Comparison of ENCODE assay signal across 22 mouse cellular contexts in the genomic region with DNA sequence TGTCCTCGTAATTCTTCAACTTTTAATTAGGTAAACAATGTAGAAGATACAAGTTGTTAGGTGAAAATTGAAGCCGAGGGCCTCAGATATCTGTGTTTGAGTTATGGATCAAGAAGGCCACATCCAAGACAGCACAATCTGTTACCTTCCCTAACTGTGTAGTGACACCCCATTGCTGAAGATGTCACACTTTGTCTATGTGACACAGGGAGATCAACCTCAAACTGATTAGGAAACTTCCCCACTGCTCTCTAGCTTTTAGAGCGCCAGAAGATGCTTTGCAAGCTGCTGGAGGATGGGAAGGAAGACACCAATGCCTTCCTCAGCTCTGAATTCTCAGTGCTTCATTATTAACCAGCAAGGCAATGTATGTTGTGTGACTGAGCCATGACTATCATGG.
"Had no signal": no experiment of that assay in that cellular context is flagged by ENCODE, and none has a peak within 500 bp of the region (broad histone marks: within the 10 kb centered on the region; RNA-seq: fewer than 3 reads in every experiment).

No protein-coding gene starts in this region.

- ATAC-seq: lung, postnatal 0 days; midbrain, embryonic 13.5 days; midbrain, embryonic 15.5 days had no signal

- H3K9me3 ChIP-seq: lung, embryonic 15.5 days; megakaryocyte, embryonic 14.5 days; midbrain, embryonic 13.5 days; midbrain, embryonic 15.5 days; neural tube, embryonic 13.5 days; neural tube, embryonic 15.5 days had no signal

- DNase-seq: lung, adult 2 months; lung, postnatal 14 days; lung, postnatal 36 days; retina, postnatal 1 day; right cerebral cortex, adult 18-20 months; right cerebral cortex, postnatal 25 days; right cerebral cortex, postnatal 4 days; spleen, adult 18-20 months; thymus, adult 18-20 months; thymus, postnatal 14 days; thymus, postnatal 36 days had no signal

- H3K4me2 ChIP-seq: lung, embryonic 15.5 days; midbrain, embryonic 11.5 days; midbrain, embryonic 13.5 days; midbrain, embryonic 15.5 days; neural tube, embryonic 13.5 days; neural tube, embryonic 15.5 days had no signal

- H3K27ac ChIP-seq: liver, embryonic 14.5 days; lung, embryonic 15.5 days; macrophage; midbrain, embryonic 13.5 days; midbrain, embryonic 15.5 days; neural tube, embryonic 13.5 days; neural tube, embryonic 15.5 days had no signal

- H3K36me3 ChIP-seq: lung, embryonic 15.5 days; midbrain, embryonic 13.5 days; midbrain, embryonic 15.5 days; neural tube, embryonic 13.5 days; neural tube, embryonic 15.5 days had no signal

- H3K4me1 ChIP-seq: lung, embryonic 15.5 days; midbrain, embryonic 13.5 days; midbrain, embryonic 15.5 days; neural tube, embryonic 13.5 days; neural tube, embryonic 15.5 days had no signal

- H3K4me3 ChIP-seq: lung, embryonic 15.5 days; megakaryocyte, embryonic 14.5 days; midbrain, embryonic 13.5 days; midbrain, embryonic 15.5 days; myocyte; neural tube, embryonic 13.5 days; neural tube, embryonic 15.5 days had no signal

- H3K9ac ChIP-seq: liver, embryonic 14.5 days; lung, embryonic 15.5 days; midbrain, embryonic 13.5 days; midbrain, embryonic 15.5 days; neural tube, embryonic 13.5 days; neural tube, embryonic 15.5 days had no signal

- H3K27me3 ChIP-seq: lung, embryonic 15.5 days; megakaryocyte, embryonic 14.5 days; midbrain, embryonic 13.5 days; midbrain, embryonic 15.5 days; neural tube, embryonic 13.5 days; neural tube, embryonic 15.5 days had no signal
